Mouse (Mus musculus) ovary, postnatal 14 days (tissue): ENCODE results near the gene Bcas3.
"Not testable (repeated sequence)": the region's sequence is repeated elsewhere in the genome, so short reads cannot be mapped to it uniquely, and the experiment has no call there.

Experiments
- DNase-seq: peaks from one replicate; pipeline ENCODE4 v3.0.0; 2022; ENCODE audit warnings: low spot score

The Bcas3 gene

DNA sequence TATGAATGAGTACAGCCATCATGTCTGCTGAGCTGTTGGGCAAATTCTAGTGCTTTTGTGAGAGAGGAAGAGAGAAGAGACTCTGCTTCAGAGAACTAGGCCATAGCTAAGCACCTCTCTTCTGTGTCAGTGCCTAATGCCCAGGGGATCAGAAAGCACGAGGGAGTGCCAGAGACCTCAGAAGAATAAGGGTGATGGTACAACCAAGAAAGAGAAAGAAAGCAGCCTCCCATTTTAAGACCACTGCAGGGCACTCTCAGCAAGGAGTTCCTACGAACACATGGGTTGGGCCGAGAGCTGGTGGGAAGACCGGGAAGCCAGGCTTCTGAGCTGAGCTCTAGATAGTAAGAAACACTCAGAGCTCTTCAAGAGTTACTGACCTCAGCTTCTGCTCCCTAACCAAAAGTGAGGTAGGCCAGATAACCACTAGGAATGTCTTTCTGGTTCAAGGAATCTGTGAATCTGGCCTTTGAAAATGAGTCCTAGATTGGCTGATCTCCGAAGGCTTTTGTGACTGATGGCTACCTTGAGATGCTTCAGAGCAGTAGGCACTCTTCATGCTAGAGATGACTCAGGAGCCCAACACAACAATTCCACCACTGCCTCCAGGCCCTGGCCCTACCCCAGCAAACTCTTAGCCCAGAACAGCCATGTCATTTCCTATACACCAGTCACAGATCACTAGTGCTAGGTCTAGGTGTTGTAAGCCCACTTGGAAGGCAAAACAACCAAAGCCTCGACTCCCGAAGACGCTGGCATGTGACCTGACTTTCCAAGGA is 359.2 kb downstream of the Bcas3 start:
- DNase-seq: no peak

DNA sequence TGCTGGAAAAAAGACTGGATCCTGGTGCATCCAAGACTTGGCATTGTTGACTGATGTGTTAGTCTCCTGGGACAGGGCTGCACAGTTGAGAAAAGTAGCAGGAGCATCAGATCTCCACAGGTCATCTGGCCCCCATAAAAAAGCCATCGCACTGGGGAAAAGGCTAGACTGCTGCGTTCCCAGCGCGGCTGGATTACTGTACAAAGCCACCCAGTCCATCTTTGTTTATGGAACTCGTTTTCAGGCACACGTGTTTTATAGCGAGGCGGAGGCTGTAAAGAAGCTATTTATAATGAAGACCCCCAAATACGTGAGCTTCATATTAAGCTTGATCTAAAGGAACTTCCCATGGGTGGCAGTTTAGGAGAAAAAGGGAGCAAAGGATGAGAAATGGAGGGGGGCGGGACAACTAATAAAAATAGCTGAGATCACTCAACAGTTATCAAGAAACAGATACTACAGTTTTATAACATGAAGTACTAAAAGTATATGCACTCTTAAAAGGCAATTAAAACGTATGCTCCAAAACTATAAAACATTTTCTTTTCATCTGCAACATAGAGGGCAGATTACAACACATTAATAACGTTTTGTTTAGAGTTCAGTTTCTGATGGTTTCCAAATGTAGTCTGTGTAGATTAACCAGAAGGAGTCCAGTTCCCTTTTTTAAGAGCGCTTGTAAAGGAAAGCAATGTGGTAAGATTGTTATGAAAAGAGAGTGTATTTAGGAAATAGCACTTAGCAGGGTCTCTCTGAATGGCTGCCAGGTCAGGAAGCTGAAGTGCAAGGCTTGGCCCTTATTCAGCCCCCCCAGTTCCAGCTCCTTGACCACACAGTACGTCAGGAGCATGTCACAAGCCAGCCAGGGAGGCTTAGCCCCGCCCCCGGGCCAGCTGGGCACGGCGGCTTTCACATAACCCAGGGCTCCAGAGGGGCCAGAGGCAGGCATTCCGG is 360.2 kb downstream of the Bcas3 start:
- DNase-seq: peak; percentile 43

DNA sequence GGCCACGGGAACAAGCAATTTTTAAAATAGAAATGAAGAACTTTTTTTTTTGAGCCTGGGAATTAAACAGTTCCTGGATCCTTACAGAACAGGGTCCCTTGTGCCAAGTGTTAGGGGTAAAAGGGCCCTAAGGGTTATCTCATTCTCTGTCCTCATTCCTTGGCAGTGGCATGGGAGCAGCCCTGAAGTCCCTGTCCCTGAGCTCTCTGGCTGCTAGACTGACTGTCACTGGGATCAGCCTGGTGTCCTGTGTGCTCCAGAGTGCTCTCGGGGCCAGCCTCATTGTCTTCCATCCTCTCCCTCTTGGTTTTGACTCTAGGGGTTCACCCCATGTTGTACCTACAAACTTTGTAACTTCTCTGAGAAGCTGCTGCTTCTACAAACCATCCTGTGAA is 360.8 kb downstream of the Bcas3 start:
- no peak for DNase-seq

DNA sequence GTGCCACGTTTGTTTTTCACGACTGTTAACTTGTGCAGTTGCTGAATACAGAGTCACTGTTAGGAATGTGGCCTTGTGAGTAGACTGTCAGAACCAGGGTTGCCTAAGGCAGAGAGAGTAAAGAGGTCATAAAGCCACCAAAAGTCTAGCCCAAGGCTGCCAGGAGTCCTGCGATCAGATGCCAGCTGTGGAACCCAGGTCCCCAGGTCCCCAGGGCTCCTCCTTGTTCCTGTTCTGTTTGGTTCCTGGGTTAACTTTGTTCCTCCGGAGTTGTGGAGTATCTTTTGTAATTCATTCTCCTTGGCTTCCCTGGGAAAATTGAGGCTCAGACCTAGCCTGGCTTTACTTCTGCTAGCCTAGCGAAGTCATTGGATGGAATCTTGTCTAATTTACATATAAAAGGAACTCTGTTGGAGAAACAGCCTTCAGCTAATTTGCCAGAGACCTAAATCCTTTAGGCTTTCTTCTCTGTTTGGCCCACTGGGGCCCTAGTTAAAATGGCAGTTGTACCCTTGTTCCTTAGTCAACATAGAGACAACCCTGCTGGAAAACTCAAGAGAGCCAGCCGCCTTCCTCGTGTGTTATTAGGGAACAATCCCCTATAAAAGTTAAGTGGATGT is 361.5 kb downstream of the Bcas3 start:
- no peak for DNase-seq

DNA sequence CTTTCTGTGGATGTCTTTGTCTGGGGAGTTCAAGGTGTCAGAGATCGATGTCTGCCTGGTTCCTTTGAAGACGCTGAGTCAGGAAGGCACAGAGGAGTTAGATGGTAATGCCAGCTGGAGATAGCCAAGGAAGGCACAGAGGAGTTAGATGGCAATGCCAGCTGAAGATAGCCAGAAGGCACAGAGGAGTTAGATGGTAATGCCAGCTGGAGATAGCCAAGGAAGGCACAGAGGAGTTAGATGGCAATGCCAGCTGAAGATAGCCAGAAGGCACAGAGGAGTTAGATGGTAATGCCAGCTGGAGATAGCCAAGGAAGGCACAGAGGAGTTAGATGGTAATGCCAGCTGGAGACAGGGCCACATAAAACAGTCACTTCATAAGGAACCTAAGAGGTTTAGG is 363.8 kb downstream of the Bcas3 start:
- DNase-seq: not testable (repeated sequence)

DNA sequence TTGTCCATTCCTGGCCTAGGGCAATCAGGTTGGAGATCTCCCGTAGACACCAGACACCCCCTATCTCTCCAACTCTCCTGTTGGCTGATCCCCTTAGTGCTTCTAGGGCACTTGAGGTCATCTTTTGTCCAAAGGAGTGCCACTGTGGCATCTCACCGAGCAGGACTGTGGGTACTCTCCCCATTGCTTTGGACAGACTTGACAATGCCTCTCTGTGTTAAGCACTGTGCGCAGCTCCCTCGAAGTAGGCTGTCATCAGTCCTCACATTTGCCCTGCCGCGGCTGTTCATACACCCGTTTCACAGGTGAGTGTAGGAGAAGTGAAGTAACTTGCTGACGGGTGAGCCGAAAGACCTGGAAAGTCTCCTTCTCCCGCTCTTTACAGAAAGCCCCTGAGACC is 366.1 kb downstream of the Bcas3 start:
- DNase-seq: no peak

DNA sequence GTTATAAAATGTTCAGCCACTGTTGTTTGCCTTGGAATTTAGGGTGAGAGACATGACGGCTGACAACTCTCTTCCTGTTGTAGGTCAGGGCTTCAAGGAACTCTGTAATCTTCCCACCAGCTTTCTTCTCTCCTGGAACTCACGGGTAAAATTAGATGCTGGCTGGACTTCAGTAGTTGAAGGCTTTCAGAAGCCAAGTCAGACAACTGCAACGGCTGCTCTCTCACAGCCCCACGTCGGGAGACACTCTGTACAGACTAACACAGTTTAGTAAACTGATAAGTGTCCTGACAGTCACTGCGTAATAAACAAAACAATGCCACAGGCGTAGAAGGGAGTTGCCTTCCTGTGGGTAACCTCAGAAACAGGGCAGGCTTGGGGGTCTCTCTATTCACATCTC is 366.8 kb downstream of the Bcas3 start:
- no peak for DNase-seq

DNA sequence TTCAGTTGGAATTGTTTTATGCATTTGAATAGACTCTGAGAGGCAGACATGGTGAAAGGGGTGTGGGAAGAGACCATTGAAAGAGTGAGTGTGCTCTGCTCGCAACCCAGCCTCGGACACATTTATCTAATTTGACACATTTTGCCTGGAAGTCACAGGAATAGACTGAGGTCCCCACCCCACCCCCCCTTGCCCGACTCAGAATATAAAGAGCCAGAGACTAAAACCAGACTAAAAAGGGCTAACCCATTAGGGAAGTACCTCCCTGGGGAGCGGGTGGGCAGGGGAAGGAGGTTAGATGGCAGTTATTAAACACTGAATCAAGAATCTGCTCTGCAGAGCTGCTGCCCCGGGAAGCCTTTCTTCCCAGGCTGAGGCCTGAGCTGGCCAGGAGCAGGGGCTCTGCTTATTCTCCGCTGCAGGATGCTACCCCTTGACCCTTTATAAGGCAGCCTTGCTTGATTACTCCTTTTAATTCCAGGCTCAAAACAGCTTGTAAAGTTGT is 367.4 kb downstream of the Bcas3 start:
- DNase-seq: no peak

DNA sequence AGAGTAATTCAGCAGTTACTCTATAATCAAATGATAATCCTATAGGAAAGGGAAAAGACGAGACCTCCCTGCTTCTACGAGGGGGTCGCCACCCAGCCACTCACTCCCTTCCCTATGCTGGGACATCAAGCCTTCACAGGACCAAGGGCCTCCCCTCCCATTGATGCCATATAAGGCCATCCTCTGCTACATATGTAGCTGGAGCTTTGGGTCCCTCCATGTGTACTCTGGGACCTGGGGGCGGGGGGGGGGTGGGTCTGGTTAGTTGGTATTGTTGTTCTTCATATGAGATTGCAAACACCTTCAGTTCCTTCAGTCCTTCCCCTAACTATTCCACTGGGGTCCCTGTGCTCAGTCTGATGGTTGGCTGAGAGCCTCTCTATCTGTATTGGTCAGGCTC is 369.0 kb downstream of the Bcas3 start:
- DNase-seq: no peak

DNA sequence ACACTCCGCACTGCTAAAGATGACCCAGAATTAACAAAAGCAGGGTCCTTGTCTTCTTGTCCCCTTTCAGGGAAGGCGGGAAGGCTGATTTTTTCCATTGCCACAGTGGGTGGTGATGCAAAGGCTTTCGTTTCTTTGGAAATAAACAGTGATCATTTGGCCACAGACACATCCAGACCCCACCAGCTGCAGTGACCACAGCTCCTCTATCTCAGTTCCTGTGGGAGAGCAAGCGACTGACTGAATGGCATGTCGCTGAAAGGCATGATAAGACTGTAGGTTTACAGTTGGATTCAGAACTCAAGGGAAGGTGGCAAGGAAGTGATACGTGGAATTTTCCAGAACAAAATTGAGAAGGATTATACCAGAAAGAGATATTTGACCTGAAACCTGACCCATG is 371.2 kb downstream of the Bcas3 start:
- DNase-seq: no peak

DNA sequence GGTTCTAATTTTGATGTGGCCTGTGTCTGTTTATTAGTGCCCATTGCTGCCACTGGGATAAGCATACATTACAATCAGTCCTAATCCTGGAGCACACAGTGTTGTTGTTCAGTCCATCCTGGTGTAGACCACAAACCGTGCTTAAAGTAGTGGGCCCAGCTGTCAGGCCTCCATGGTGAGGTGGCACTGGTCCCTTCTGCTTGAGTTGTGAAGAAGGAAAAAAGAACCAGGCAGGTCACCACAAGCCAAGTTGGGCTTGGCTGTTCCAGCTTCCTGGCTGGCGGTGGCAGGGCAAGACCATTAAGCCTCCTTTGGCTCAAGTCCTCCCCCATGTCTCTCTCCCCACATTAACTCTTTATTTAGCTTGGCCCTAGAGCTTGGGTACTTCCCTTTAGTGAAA is 376.8 kb downstream of the Bcas3 start:
- DNase-seq: no peak

DNA sequence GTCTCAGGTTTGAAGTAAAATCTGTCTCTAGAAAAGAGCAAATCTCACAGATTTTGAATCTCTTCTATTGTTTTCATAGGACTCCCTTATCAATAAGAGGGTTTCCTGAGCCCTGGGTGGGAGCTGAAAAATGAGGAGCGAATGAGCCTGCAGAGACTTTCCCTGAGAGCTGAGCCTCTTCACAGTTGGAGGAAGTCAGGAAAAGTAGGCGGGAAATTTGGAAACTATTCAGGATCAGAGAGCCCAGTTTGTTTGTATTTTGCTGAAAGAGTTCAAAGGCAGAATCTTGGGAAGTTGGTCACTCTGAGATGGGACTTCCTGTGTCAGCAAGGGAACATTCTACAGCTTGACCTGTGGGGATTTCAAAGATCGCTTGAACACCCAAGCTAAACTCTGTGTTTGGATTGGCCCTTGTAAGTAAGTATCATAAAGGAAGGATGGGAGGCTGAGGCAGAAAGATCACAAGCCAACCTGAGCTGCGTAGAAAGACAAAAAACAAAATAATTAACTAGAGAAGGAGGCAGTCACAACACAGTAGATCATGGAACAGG is 379.6 kb downstream of the Bcas3 start:
- DNase-seq: no peak

DNA sequence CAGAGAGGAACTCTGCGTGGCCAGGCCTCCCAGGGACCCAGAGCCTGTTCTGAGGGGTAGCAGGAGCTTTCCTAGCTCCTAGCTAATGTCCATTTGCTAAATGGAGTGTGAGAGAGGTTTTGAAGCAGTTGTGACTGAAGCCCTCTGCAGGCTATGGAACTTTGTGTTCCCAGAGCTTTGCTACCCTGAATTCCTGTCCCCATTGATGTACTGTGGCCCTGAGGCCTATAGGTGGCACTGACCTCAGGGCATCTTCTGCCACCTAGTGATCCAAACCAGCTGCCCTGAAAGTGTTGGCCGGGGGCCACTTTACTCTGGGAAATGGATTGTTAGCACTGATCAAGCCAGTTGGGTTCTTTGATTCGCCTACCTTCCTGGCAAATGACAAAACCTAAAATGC is 380.6 kb downstream of the Bcas3 start:
- DNase-seq: no peak

DNA sequence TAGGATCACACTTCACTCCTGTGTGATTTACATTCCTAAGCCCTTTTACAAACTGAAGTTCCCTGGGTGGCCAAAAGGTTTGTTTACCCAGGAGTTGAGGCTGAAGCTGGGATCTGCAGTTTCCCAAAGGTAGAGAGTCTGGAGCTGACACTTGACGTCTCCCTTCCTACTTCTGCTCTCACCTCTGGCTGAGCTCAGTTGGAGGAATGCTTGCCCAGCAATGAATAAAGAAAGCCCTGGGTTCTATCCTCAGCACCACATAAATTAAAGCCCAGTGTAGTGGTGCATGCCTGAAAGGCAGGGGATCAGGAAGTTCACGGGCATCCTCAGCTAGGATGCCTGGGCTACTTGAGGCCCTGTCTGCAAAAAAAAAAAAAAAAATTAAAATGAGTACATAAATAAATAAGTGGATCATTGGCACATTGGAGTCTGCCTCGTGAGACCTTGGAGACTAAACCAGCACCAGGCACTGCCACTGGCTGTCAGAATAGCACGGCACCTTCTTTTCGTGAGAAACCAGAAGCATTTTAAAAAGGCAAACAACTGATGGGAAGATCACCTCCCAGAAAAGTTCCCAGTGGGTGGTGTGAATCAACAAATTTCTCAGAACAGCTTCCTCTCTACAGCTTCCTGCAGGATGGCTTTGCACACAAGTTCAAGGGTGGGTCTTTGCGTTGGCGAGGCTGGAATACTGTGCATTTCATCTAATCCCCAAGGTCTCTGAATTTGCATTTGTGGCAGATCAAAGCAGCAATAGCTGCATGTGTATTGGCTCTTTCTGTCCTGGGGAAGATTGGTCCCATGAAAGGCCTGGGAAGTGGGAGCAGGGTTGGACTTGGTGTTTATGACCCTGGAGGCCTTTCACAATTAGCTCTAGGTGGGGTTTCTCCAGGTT is 381.6 kb downstream of the Bcas3 start:
- no peak for DNase-seq

DNA sequence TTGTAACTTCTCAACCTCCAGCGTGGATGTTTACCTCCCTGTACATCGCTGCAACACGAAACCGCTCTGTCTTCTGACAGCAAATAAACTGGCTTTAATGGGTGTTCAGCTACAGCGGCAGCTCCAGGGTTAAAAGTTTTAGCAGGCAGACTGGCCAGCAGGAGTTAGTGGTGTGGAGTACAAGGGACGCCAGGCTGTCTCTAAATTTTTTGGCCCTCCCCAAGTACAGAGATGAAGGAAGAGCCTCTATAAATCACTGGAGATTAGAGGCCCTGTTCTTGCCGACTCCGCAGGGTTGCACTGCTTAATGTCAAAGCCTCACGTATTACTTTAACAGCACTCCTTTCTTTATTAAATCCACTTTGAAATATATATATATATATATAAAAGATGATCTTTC is 384.3 kb downstream of the Bcas3 start:
- DNase-seq: no peak

DNA sequence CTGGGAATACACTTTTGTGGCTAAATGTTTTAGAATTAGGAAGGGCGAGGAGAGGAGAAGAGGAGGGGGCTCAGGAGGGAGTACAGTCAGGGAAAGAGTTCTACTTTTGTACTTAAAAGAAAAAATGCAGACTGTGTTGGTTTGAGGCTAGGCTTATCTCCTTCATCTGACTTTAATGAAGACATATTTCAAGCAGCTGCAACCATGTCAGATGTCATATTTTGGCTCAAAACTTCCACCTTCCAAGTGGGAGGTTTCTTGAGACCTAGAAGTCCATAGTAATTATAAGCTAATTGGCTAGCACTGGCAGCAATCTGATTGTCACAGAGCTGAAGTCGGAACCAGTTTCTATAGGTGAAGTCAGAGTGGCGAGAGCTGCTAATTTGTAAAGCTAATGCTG is 384.9 kb downstream of the Bcas3 start:
- DNase-seq: no peak

DNA sequence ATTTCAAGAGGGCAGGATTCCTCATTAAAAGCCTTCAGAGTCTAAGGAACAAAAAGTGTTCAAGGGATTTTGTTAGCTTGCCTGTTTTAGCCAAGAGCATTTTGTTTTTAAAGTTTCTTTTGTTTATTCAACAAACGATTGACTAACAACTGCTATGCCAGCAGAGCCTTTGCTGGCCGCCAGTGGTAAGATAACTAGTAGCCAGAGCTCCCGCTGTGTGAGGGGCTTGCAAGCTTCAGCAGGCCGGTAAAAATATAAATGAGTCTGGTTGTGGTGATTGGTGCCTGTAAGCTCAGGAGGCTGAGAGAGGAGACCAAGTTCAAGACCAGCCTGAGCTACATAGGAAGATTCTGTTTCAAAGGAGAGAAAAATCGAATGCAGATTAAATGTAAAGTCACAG is 385.6 kb downstream of the Bcas3 start:
- DNase-seq: no peak

DNA sequence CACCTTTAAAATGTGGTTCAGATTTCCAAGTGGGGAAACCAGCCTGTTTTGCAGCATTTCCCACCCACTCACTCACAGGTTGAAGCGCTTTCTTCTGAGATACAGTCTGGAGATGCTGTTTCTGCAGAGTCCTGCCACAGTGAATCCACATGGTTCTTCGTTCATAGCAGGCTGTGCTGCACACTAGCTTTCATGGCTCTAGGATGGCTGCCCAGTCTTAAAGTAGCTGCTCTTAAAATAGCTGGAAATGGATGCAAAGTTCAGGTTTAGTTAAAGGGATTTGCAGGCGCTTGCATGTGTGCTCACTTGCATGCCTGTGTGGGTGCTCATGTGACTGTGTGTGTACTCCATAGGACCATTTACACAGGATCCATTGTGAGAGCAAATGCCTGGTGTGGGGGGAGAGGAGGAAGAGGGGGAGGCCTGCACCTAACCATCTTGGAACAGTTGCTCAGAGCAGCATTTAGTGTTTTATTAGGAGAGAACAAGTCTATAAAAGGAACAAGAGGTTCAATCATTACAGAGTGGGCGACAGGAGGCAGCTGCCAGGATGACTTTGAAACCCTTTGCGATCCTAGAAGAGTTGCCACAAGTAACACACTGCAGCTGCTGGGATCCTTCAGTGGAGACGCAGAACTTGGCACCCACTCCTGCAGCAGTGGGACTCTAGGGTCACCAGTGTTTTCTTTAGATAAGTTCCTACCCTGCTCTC is 386.5 kb downstream of the Bcas3 start:
- no peak for DNase-seq

DNA sequence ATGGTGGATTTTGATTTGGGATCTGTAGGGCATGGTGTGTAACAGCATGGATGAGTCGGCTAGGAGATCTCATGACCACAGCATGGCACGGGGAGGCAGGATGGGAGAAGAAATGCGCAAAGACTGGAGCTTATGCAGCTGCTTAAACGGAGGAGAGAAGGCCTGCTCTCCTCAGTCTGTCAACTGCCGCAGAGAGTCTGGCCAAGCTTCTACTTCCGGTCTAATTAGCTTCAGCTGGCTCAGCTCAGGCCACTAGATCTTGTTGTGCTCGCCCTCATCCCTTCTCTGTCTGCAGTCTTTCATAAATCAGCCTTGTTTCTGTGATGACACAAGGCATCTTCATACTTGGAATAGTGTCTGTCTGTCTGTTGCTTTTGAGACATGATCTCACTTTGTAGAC is 393.4 kb downstream of the Bcas3 start:
- DNase-seq: no peak

DNA sequence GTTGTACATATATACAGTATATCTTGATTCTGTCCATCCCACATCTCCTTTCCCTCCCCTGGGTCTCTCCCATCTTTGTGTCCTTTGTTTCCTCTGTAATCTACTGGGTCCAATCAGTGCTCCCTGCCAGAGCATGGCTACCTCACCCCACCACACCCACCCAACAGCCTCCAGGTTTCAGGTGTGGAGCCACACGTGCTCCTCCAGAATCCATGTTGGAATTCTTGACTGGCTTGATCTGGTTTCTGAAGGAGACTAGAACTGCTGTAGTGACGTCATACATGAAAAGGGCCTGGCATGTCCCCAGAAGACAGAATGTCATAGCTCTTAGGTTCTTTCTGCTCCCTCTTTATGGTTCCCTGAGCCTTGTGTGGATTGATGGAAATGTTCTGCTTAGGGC is 395.9 kb downstream of the Bcas3 start:
- DNase-seq: no peak

DNA sequence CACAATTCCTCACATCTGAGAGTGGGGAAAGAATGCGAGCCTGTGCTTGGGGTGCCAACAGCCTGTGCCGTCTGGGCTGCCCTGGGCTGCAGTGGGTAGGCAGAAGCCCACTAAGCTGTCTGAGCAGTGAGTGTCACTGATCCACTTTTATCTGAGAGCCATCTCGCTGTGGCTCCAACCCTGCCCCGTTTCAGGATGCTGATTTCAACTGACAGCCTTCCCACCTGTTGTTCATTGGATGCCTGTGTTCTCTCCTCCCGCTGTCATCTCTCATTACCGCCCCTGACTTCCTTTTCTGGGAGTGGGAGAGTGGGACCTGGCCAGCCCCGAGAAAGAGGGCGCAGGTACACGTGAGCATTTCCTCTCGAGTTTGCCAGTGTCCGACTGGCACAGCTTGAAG is 398.2 kb downstream of the Bcas3 start:
- DNase-seq: no peak
